Mouse (Mus musculus): Measurements from ENCODE around the gene Abcb9. TPM values are rescaled to one million over a fixed set of nuclear protein-coding genes. Genes with fewer than 3 reads are reported as not detected.

Abcb9 gene
- total and polyA plus RNA-seq, 3 experiments: 8.9 to 10.1 (median 9.9) TPM

DNA sequence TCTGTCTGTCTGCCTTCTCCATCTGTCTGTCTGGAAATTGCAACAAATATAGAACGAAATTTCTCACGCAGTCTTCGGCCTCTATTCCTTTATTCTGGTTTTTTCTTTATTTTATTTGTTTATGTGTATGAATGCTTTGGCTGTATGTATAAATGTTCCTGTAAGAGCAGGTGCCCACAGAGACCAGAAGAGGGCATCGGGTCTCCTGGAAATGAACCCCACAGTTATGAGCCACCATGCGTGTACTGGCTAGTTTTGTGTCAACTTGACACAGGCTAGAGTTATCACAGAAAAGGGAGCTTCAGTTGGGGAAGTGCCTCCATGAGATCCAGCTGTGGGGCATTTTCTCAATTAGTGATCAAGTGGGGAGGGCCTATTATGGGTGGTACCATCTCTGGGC lies 51.6 kb downstream of the Abcb9 start:
- 36% methylated on average over 5 of the region's 5 CpGs for WGBS

GRCm38 (mm10) chr5:124043212-124043978 lies 52.2 kb downstream of the Abcb9 start:
- Histone ChIP-seq H3K27me3 (ENCODE audit: control insufficient read depth, insufficient read depth, low read length) (no peaks in the 10 kb centered on the region), H3K9ac (ENCODE audit: low read depth, low read length) (peak overlapping the region; percentile 55), H3K36me3 (ENCODE audit: control insufficient read depth, insufficient read depth, low read length) (no peaks in the 10 kb centered on the region; the same call in 1 of the 2 replicates), H3K4me1 (ENCODE audit: control insufficient read depth, insufficient read depth, low read length) (peaks cover 8% of the 10 kb centered on the region), H3K4me3 (no peak overlapping the region), H3K79me2 (replicated peaks; ENCODE audit: control insufficient read depth, insufficient read depth, low read length) (no peaks in the 10 kb centered on the region), H3K27ac (peak overlapping the region; percentile 89)
- TF ChIP-seq CTCF (IDR thresholded peaks at IDR 0.05) (no peak), EP300 (IDR thresholded peaks at IDR 0.05; ENCODE audit: insufficient read depth, low read depth, low read length) (peak; percentile 78; the same call in 1 of the 2 replicates), POLR2A (IDR thresholded peaks at IDR 0.05; ENCODE audit: insufficient read depth, low read depth, low read length) (peak; percentile 69)
- intact Hi-C loops (cut with DNase I): loop anchor here (5.0 kb wide), 1 partner anchor 36 kb away; no protein-coding TSS in a partner anchor
- peak; percentile 74 to 81 for DNase-seq
- 16% methylated on average over 10 of the region's 10 CpGs for WGBS

More for the DNA sequence above, 51.6 kb downstream of the Abcb9 start:
- TF ChIP-seq EP300 (IDR thresholded peaks at IDR 0.05; ENCODE audit: insufficient read depth, low read depth, low read length) (no peak), POLR2A (IDR thresholded peaks at IDR 0.05; ENCODE audit: insufficient read depth, low read depth, low read length) (no peak), CTCF (IDR thresholded peaks at IDR 0.05) (peak; percentile 37)
- Histone ChIP-seq H3K4me3 (no peak overlapping the region), H3K9ac (ENCODE audit: low read depth, low read length) (no peak overlapping the region; the same call in 1 of the 2 replicates), H3K4me1 (ENCODE audit: control insufficient read depth, insufficient read depth, low read length) (peaks cover 8% of the 10 kb centered on the region), H3K79me2 (replicated peaks; ENCODE audit: control insufficient read depth, insufficient read depth, low read length) (no peaks in the 10 kb centered on the region), H3K36me3 (ENCODE audit: control insufficient read depth, insufficient read depth, low read length) (no peaks in the 10 kb centered on the region; the same call in 1 of the 2 replicates), H3K27me3 (ENCODE audit: control insufficient read depth, insufficient read depth, low read length) (no peaks in the 10 kb centered on the region), H3K27ac (peak overlapping the region; percentile 89)
- intact Hi-C loops (cut with DNase I): loop anchor here (5.0 kb wide), 1 partner anchor 37 kb away; no protein-coding TSS in a partner anchor
- no peak for DNase-seq

GRCm38 (mm10) chr5:124041097-124041496 lies 54.5 kb downstream of the Abcb9 start:
- DNase-seq: no peak
- 60% methylated on average over 9 of the region's 9 CpGs for WGBS
- Histone ChIP-seq H3K36me3 (ENCODE audit: control insufficient read depth, insufficient read depth, low read length) (no peaks in the 10 kb centered on the region; the same call in 1 of the 2 replicates), H3K4me1 (ENCODE audit: control insufficient read depth, insufficient read depth, low read length) (peaks cover 3% of the 10 kb centered on the region; the same call in 1 of the 2 replicates), H3K27ac (no peak overlapping the region), H3K27me3 (ENCODE audit: control insufficient read depth, insufficient read depth, low read length) (no peaks in the 10 kb centered on the region), H3K79me2 (replicated peaks; ENCODE audit: control insufficient read depth, insufficient read depth, low read length) (no peaks in the 10 kb centered on the region), H3K9ac (ENCODE audit: low read depth, low read length) (no peak overlapping the region), H3K4me3 (no peak overlapping the region)
- TF ChIP-seq EP300 (IDR thresholded peaks at IDR 0.05; ENCODE audit: insufficient read depth, low read depth, low read length) (no peak), CTCF (IDR thresholded peaks at IDR 0.05) (no peak), POLR2A (IDR thresholded peaks at IDR 0.05; ENCODE audit: insufficient read depth, low read depth, low read length) (no peak)
- intact Hi-C loops (cut with DNase I): loop anchor here (5.0 kb wide), 1 partner anchor 34 kb away; no protein-coding TSS in a partner anchor

GRCm38 (mm10) chr5:124039602-124040001 lies 56.0 kb downstream of the Abcb9 start:
- DNase-seq: no peak
- Histone ChIP-seq H3K4me1 (ENCODE audit: control insufficient read depth, insufficient read depth, low read length) (peaks cover 3% of the 10 kb centered on the region; the same call in 1 of the 2 replicates), H3K36me3 (ENCODE audit: control insufficient read depth, insufficient read depth, low read length) (no peaks in the 10 kb centered on the region; the same call in 1 of the 2 replicates), H3K4me3 (no peak overlapping the region), H3K27ac (no peak overlapping the region), H3K79me2 (replicated peaks; ENCODE audit: control insufficient read depth, insufficient read depth, low read length) (no peaks in the 10 kb centered on the region), H3K9ac (ENCODE audit: low read depth, low read length) (no peak overlapping the region), H3K27me3 (ENCODE audit: control insufficient read depth, insufficient read depth, low read length) (no peaks in the 10 kb centered on the region)
- intact Hi-C loops (cut with DNase I): loop anchor here (5.0 kb wide), 2 partner anchors 32 to 38 kb away; no protein-coding TSS in a partner anchor
- TF ChIP-seq POLR2A (IDR thresholded peaks at IDR 0.05; ENCODE audit: insufficient read depth, low read depth, low read length): no peak
- TF ChIP-seq CTCF (IDR thresholded peaks at IDR 0.05): no peak
- TF ChIP-seq EP300 (IDR thresholded peaks at IDR 0.05; ENCODE audit: insufficient read depth, low read depth, low read length): no peak
- 75% methylated on average over 6 of the region's 6 CpGs for WGBS

DNA sequence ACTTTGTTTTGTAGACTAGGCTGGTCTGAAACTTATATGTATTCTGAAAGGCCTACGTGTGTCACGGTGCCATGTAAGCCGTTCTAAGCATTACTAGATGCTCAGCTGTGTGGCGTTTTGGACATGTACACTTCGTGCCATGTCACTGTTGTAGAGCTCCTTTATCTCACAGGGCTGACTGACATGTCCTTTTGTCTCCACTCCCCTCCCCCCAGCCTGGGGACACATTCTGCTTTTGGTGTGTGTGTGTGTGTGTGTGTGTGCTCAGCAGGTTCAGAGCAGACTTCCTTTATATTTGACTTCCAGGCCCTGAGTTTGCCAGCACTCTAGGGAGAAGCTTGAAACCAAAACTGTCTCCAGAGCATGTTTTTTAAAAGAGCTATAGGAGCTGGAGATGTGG lies 58.8 kb downstream of the Abcb9 start:
- H3K9ac ChIP-seq (ENCODE audit: low read depth, low read length): no peak overlapping the region
- intact Hi-C loops (cut with DNase I): loop anchor here (5.0 kb wide), 1 partner anchor 40 kb away; no protein-coding TSS in a partner anchor
- WGBS: 61% methylated on average over 5 of the region's 5 CpGs
- TF ChIP-seq POLR2A (IDR thresholded peaks at IDR 0.05; ENCODE audit: insufficient read depth, low read depth, low read length) (no peak), CTCF (IDR thresholded peaks at IDR 0.05) (no peak), EP300 (IDR thresholded peaks at IDR 0.05; ENCODE audit: insufficient read depth, low read depth, low read length) (no peak)
- peaks cover 1% of the 10 kb centered on the region for H3K4me1 ChIP-seq (ENCODE audit: control insufficient read depth, insufficient read depth, low read length)
- H3K27ac ChIP-seq: no peak overlapping the region
- H3K36me3 ChIP-seq (ENCODE audit: control insufficient read depth, insufficient read depth, low read length): no peaks in the 10 kb centered on the region
- no peaks in the 10 kb centered on the region for H3K27me3 ChIP-seq (ENCODE audit: control insufficient read depth, insufficient read depth, low read length)
- DNase-seq: no peak
- no peak overlapping the region for H3K4me3 ChIP-seq
- H3K79me2 ChIP-seq (replicated peaks; ENCODE audit: control insufficient read depth, insufficient read depth, low read length): no peaks in the 10 kb centered on the region

- DNase-seq: no peak
- intact Hi-C loops (cut with DNase I): loop anchor here (5.0 kb wide), 1 partner anchor 41 kb away; no protein-coding TSS in a partner anchor
- no peaks in the 10 kb centered on the region for H3K36me3 ChIP-seq (ENCODE audit: control insufficient read depth, insufficient read depth, low read length)
- no peak for TF ChIP-seq POLR2A (IDR thresholded peaks at IDR 0.05; ENCODE audit: insufficient read depth, low read depth, low read length)
- no peak for TF ChIP-seq CTCF (IDR thresholded peaks at IDR 0.05)
- no peak for TF ChIP-seq EP300 (IDR thresholded peaks at IDR 0.05; ENCODE audit: insufficient read depth, low read depth, low read length)
- WGBS: 44% methylated on average over 6 of the region's 6 CpGs
- no peak overlapping the region for H3K27ac ChIP-seq
- H3K79me2 ChIP-seq (replicated peaks; ENCODE audit: control insufficient read depth, insufficient read depth, low read length): no peaks in the 10 kb centered on the region
- no peak overlapping the region for H3K9ac ChIP-seq (ENCODE audit: low read depth, low read length)
- peaks cover 1% of the 10 kb centered on the region for H3K4me1 ChIP-seq (ENCODE audit: control insufficient read depth, insufficient read depth, low read length)
- no peaks in the 10 kb centered on the region for H3K27me3 ChIP-seq (ENCODE audit: control insufficient read depth, insufficient read depth, low read length)
- no peak overlapping the region for H3K4me3 ChIP-seq
These were observed 59.3 kb downstream of the Abcb9 start for GRCm38 (mm10) chr5:124036341-124036740.

All from heart, adult 2 months (tissue).